Comparison of ENCODE assay signal across 8 mouse cellular contexts in the genomic region with DNA sequence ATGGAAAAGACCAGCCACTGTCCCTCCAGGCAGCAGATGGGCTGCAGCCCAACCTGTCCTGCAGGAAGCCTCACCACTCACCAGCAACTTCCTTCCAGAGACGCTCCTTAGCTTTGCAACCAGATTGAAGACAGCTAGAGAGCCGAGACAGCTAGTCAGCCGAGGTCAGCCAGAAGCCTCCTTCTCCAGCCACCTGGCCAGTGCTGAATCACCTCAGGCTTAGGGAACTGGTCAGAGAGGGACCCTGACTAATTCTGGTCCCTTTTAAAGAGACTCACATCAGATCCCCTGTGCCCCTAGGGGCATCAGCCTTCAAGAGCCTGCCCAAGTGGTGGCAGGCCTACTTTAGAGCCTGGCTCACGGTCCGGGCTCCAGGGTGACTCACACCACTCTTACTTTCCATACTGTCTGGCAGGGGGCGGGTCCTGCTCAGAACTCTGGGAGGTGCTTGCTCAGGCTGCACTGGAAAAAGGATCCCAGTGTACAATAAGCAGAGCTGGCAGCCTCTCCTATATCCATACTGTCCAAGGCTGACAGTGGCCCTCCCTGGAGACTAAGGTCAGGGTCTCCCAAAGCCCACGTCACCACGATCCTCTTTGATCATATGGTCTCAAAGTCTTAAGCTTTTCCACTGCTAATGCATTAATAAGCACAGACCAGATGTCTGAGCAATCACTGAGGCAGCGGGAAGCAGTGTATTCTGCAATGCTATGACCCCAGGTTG. TPM values are rescaled to one million over a fixed set of nuclear protein-coding genes. Genes with fewer than 3 reads are reported as not detected.
DNase-seq lines count a peak whose midpoint lies in the region; ATAC-seq and TF ChIP-seq lines count a peak whose summit lies in the region.

No protein-coding gene starts in this region.

- H3K4me1 ChIP-seq in hindbrain, embryonic 13.5 days (replicated peaks), result peaks cover 52% of the 10 kb centered on the region
- H3K4me1 ChIP-seq in hindbrain, embryonic 11.5 days (replicated peaks; ENCODE audit: control insufficient read depth, insufficient read depth, low read length), result peaks cover 2% of the 10 kb centered on the region; the same call in 1 of the 2 replicates
- peaks cover 19 to 39% of the 10 kb centered on the region in 2 experiments for H3K4me1 ChIP-seq in ES-E14 (ENCODE audit: control insufficient read depth in 2 of 2, insufficient read depth in 2 of 2, low read length in 2 of 2, poor library complexity in 1 of 2)
- H3K4me1 ChIP-seq in brown adipose tissue, adult 24 weeks (ENCODE audit: control insufficient read depth, insufficient read depth, insufficient read length, low read length), result peaks cover 68% of the 10 kb centered on the region
- H3K4me1 ChIP-seq in limb, embryonic 14.5 days (ENCODE audit: control insufficient read depth, insufficient read depth, low read length), result peaks cover 60% of the 10 kb centered on the region

- H3K4me2 ChIP-seq in hindbrain, embryonic 13.5 days, result no peak overlapping the region
- H3K4me2 ChIP-seq in hindbrain, embryonic 11.5 days (replicated peaks; ENCODE audit: low read depth, low read length), result no peak overlapping the region
- no peak overlapping the region; the same call in 1 of the 2 replicates for H3K4me2 ChIP-seq in limb, embryonic 14.5 days (replicated peaks; ENCODE audit: low read depth, low read length, severe bottlenecking)

- 0 out of 2 replicates have a peak, but pooled peaks cover 8% of the 10 kb centered on the region for H3K36me3 ChIP-seq in hindbrain, embryonic 13.5 days
- H3K36me3 ChIP-seq in hindbrain, embryonic 11.5 days (ENCODE audit: control insufficient read depth, insufficient read depth, low read length), result no peaks in the 10 kb centered on the region
- H3K36me3 ChIP-seq in ES-E14 (ENCODE audit: control insufficient read depth, insufficient read depth, low read length, poor library complexity, severe bottlenecking), result peaks cover 11% of the 10 kb centered on the region
- no peaks in the 10 kb centered on the region for H3K36me3 ChIP-seq in limb, embryonic 14.5 days (ENCODE audit: control insufficient read depth, insufficient read depth, low read length)

- no peaks in the 10 kb centered on the region for H3K27me3 ChIP-seq in hindbrain, embryonic 13.5 days
- H3K27me3 ChIP-seq in hindbrain, embryonic 11.5 days (ENCODE audit: control insufficient read depth, insufficient read depth, low read length), result no peaks in the 10 kb centered on the region
- H3K27me3 ChIP-seq in limb, embryonic 14.5 days (ENCODE audit: control insufficient read depth, insufficient read depth, low read length), result no peaks in the 10 kb centered on the region

- no peak for DNase-seq in hindbrain, embryonic 11.5 days (ENCODE audit: low spot score)
- DNase-seq in ES-E14 (ENCODE audit: low read depth, low spot score), result no peak
- no peak for DNase-seq in limb, embryonic 14.5 days (ENCODE audit: low spot score)
- DNase-seq in right cerebral cortex, postnatal 14 days, result no peak
- DNase-seq in spleen, postnatal 36 days (ENCODE audit: low spot score in 2 of 2), result no peak
- DNase-seq in gastrocnemius, postnatal 14 days, result no peak

- H3K27ac ChIP-seq in hindbrain, embryonic 13.5 days, result peak overlapping the region; percentile 30; the same call in 1 of the 2 replicates
- H3K27ac ChIP-seq in hindbrain, embryonic 11.5 days (ENCODE audit: low read depth, low read length), result no peak overlapping the region
- no peak overlapping the region; the same call in 1 of the 2 replicates for H3K27ac ChIP-seq in ES-E14 (ENCODE audit: insufficient read depth, low read depth, low read length, poor library complexity, severe bottlenecking)
- peak overlapping the region; percentile 28; the same call in 1 of the 2 replicates for H3K27ac ChIP-seq in brown adipose tissue, adult 24 weeks (replicated peaks; ENCODE audit: low read depth, low read length)
- peak overlapping the region; percentile 63 for H3K27ac ChIP-seq in limb, embryonic 14.5 days (replicated peaks; ENCODE audit: low read depth, low read length)

- WGBS in hindbrain, embryonic 13.5 days, result 71% methylated on average over 9 of the region's 9 CpGs
- WGBS in hindbrain, embryonic 11.5 days, result 65% methylated on average over 9 of the region's 9 CpGs
- whole genome bisulfite sequencing in limb, embryonic 14.5 days, result 30% methylated on average over 9 of the region's 9 CpGs

- TF ChIP-seq POLR2A in limb, embryonic 14.5 days (IDR thresholded peaks at IDR 0.05; ENCODE audit: borderline replicate concordance, extremely low read depth, insufficient read depth, insufficient read length), result no peak

- no peaks in the 10 kb centered on the region for H3K9me3 ChIP-seq in hindbrain, embryonic 13.5 days
- H3K9me3 ChIP-seq in hindbrain, embryonic 11.5 days (ENCODE audit: control insufficient read depth, low read length), result no peaks in the 10 kb centered on the region
- no peaks in the 10 kb centered on the region for H3K9me3 ChIP-seq in ES-E14 (ENCODE audit: control insufficient read depth, insufficient read depth, low read depth, low read length)
- no peaks in the 10 kb centered on the region for H3K9me3 ChIP-seq in limb, embryonic 14.5 days (ENCODE audit: control insufficient read depth, low read length)

- peak overlapping the region; percentile 39; the same call in 1 of the 2 replicates for H3K9ac ChIP-seq in hindbrain, embryonic 13.5 days
- H3K9ac ChIP-seq in hindbrain, embryonic 11.5 days (ENCODE audit: low read depth, low read length), result no peak overlapping the region
- peak overlapping the region; percentile 33; the same call in 1 of the 2 replicates for H3K9ac ChIP-seq in ES-E14 (ENCODE audit: insufficient read depth, low read depth, low read length, poor library complexity, severe bottlenecking)
- peak overlapping the region; percentile 31 for H3K9ac ChIP-seq in limb, embryonic 14.5 days (ENCODE audit: low read depth, low read length, severe bottlenecking)

- no peak overlapping the region for H3K4me3 ChIP-seq in hindbrain, embryonic 13.5 days
- no peak overlapping the region for H3K4me3 ChIP-seq in hindbrain, embryonic 11.5 days (ENCODE audit: low read depth, low read length)
- no peak overlapping the region for H3K4me3 ChIP-seq in ES-E14 (ENCODE audit: insufficient read depth in 1 of 2, low read depth in 1 of 2, low read length in 2 of 2, poor library complexity in 1 of 2, severe bottlenecking in 1 of 2)
- H3K4me3 ChIP-seq in brown adipose tissue, adult 24 weeks (ENCODE audit: insufficient read depth, low read depth, low read length), result no peak overlapping the region
- H3K4me3 ChIP-seq in limb, embryonic 14.5 days (replicated peaks; ENCODE audit: low read length), result no peak overlapping the region

- ATAC-seq in hindbrain, embryonic 13.5 days (ENCODE audit: low FRiP score), result no peak
- ATAC-seq in hindbrain, embryonic 11.5 days (ENCODE audit: low FRiP score), result no peak
- ATAC-seq in limb, embryonic 14.5 days (ENCODE audit: low FRiP score, low read depth), result no peak

- intact Hi-C loops in gastrocnemius, postnatal 14 days (cut with DNase I; ENCODE audit: low total_unique reads), result loop anchor here (10.0 kb wide), 1 partner anchor 51 kb away; no protein-coding TSS in a partner anchor

- in situ Hi-C loops in ES-E14 (cut with MboI; ENCODE audit: low sequenced_read_pairs in 2 of 2, unreplicated experiment in 2 of 2), result no loop called here

TF ChIP-seq in ES-E14, 5 proteins besides CTCF, POLR2A, EP300 and RAD21:
- no peak for TF ChIP-seq ZC3H11A (IDR thresholded peaks at IDR 0.05; ENCODE audit: borderline replicate concordance, low read depth, low read length)
- TF ChIP-seq CHD2 (IDR thresholded peaks at IDR 0.05; ENCODE audit: low read depth, low read length), result no peak
- TF ChIP-seq MAFK (IDR thresholded peaks at IDR 0.05; ENCODE audit: insufficient read depth, low read depth, low read length), result no peak
- TF ChIP-seq ZNF384 (IDR thresholded peaks at IDR 0.05; ENCODE audit: low read depth, low read length), result no peak
- no peak for TF ChIP-seq HCFC1 (IDR thresholded peaks at IDR 0.05; ENCODE audit: borderline replicate concordance, insufficient read depth, low read length)

RNA-seq across cellular contexts. Expression of a gene that starts 5.9 kb away (rescaled TPM):
- polyA plus RNA-seq in hindbrain, embryonic 13.5 days (2015; fragmentation: Nextera tagmentation; extraction: Ambion mirVana), result 14.5 and 14.9 TPM in 2 replicates
- polyA plus RNA-seq in hindbrain, embryonic 11.5 days (2014; fragmentation: Nextera tagmentation; extraction: Ambion mirVana), result 20.7 and 29.8 TPM in 2 replicates
- 146 and 152 TPM in 2 replicates for total RNA-seq in ES-E14 (2012; rRNA removed)
- 36.0 and 59.3 TPM in 2 replicates for polyA plus RNA-seq in brown adipose tissue, adult 24 weeks (2012; ENCODE audit: insufficient read depth, insufficient read length, missing spikeins)
- polyA plus RNA-seq in limb, embryonic 14.5 days (2012; rRNA removed), result 38.7 and 46.7 TPM in 2 replicates
- 53.2 and 54.6 TPM in 2 replicates for polyA plus RNA-seq in limb, embryonic 14.5 days (2014; fragmentation: Nextera tagmentation; extraction: Ambion mirVana)
- total RNA-seq in gastrocnemius, postnatal 14 days (2021), result 100 to 1,000 TPM in 1 of 2 experiments, 10 to 100 TPM in 1; 96.9 to 111 TPM

Comparison
In these comparisons a context has a peak if more than half of its experiments do, and no peak if none do; other contexts are left out.
1. H3K27ac ChIP-seq: peak in hindbrain, embryonic 13.5 days (single experiment), brown adipose tissue, adult 24 weeks (single experiment) and limb, embryonic 14.5 days (single experiment); none in hindbrain, embryonic 11.5 days (single experiment) and ES-E14 (single experiment).